Mouse (Mus musculus) spleen, adult 2 months (tissue): Measurements from ENCODE around the gene Anks1.

Experiments
- CTCF ChIP-seq: fragments of 200-500 bp; IDR thresholded peaks from 2 replicates; pipeline ENCODE4 v1.5.1; 2011; ENCODE audit warnings: mild to moderate bottlenecking, inconsistent platforms; ENCODE audit not compliant: insufficient read depth, insufficient read length, insufficient replicate concordance; ENCODE audit errors: extremely low read depth
- POLR2A ChIP-seq: fragments of 200-500 bp; IDR thresholded peaks from 2 replicates; pipeline ENCODE4 v1.6.1; 2011; ENCODE audit warnings: low read depth, low read length, inconsistent platforms

GRCm38 (mm10) chr17:27957649-27958048 is 48.5 kb downstream of the Anks1 start:
- TF ChIP-seq POLR2A (no peak), CTCF (no peak)
